Mouse (Mus musculus) CD8-positive naive resting alpha-beta T cell, adult 2 months (primary cell): ENCODE measurements at regions not wholly inside any gene's neighbourhood (a gene's known extent, or its start where the extent isn't known, plus 50 kb on each side); places are given as distances from the start of the nearest gene placed in this dataset.
"Not testable (repeated sequence)": the region's sequence is repeated elsewhere in the genome, so short reads cannot be mapped to it uniquely, and the experiment has no call there.

Experiments
- DNase-seq, 2 experiments: peaks; one replicate each; pipeline ENCODE4 v3.0.0; 2022; ENCODE audit warnings: low read depth in 2 of 2, low spot score in 2 of 2

DNA sequence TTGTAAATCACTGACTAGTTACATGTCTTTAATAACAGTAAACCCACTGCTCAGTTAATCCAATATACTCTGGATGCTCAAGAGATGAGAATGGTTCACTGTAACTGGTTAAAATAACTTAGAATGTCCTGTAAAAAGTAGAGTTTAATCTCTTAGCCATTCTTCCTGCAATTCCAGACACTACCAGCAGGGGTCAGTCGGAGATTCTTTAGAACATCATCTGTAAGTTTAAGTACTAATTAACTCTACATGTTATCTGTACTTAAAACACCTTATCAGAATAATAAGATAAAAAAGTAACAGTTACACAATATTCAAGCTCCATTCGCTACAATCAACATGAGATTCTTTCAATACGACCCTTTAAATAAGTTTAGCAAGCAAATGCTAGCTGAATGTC is 58.7 kb upstream of the Olig3 start:
- peak; percentile 37 to 62 for DNase-seq

DNA sequence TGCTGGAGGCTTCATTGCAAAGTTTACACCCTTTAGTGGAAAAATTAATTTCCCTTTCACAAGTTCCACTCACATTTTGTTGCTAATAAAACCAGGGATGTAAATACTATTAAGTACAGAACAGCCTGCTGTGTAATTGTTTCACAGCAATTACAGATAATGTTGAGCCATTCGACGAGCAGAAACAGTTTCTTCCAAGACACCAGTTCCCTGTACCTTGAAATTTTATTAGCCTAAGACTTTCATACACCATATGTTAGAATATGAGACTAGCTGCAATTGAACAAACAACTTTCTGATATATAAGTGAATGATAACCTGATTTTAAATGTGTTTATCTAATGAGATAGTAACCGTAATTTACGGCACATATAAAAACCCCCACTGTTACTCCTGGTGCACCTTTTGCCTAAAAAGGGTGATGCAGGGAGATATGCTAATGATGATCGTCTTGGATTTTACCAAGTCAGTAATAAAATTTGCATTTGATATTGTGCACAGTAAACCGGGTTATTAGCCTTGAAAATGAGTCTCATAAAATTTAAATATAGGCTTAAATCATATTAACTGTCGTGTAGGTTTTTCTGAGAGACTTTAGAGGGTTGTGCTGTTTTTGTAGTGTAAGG is 60.8 kb upstream of the Olig3 start:
- no peak for DNase-seq

DNA sequence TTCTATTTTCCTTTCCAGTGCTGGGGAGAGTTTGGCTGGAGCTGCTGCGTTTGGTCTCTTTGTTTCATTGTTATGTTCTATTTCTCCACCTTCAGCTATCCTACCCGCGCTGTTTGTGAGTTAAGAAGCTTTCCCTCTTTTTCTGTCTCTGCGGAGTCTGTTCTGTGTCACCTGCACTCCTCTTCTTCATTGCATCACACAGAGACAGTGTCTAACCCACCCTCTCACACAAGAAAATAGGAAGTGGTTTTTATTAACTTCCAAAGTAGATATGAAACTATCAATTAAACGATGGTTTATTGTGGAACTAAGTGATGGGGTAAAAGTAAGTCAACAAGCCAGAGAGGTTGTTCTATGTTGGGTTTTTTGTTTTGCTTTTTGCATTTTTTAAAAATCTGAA is 64.9 kb upstream of the Olig3 start:
- no peak for DNase-seq

DNA sequence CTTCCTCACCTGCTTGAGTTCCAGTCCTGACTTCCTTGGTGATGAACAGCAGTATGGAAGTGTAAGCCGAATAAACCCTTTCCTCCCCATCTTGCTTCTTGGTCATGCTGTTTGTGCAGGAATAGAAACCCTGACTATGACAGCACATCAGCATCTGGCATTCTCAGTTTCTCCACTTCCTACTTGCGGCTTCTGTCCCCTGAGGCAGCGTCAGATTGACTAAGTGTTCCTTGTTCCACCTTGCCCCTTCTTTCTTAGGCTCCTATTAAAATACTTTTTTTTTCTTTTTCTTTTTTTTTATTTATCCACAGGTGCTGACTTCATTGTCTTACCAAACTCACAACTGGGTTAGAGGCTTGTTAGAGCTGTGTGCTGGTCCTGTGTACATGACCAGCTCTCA is 65.3 kb upstream of the Olig3 start:
- not testable (repeated sequence) for DNase-seq

DNA sequence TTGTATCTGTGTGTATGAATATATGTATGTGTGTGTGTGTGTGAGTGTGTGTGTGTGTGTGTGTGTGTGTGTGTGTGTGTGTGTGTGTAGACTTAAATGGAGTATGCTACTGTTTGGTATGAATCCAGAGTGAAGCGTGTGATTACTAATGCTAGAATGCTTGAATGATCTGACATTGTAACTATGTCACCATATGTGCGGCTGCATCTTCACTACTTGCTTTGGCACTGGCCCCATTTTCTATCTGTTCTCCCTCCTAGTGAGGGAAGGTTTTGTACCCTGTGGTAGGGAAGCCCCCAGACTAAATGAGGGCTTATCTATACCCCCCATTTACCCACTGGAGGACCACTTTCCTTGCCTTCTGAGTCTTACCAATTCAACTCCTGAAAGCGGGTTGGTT is 74.2 kb upstream of the Olig3 start:
- DNase-seq = no peak

DNA sequence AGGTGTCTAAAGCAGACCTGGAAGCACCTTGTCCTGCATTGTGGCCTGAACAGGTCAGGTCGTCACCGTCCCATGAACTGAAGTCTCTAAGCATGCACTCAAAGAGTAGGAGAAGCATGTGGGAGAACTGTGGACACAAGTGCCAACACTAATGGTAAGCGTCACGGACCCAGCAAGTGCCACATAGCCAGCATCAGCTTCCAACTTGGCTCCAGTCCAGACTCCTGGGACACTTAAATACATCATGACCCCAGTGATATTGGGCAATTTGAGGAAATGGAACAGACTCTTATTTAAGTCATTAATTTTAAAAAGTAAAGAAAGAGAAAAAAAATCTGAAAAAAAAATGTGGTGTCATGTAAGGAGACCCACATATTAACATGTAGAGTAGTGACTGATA is 75.3 kb upstream of the Olig3 start:
- DNase-seq = no peak

DNA sequence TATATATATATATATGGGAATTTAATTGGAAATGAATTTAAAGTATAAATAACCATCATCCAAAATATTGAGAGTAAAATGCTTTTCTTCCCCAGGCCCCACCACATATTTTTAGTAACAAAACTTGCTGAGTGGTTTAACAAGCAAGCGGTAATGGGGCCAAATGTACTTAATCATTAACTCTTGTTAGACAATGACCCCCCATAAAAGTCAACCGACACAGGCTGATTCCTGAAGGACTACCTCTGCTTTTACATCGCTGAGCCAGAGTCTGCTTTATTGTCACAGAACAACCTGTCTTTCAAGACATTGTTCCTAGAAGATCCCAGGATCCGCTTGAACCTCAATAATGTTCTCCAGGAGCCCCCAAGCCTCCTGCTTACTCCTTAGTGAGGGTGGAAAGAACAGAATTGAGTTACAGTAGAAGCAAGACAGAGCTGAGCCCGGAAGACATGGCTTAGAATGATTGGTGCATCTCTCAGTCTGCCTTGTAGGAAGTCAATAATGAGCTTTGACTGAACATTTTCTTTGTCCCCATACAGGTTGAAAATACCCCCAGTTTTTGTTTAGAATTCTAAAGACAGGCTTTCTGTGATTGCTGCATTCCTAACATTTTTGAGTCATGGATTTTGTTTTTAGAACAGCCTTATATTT is 78.0 kb upstream of the Olig3 start:
- no peak for DNase-seq

DNA sequence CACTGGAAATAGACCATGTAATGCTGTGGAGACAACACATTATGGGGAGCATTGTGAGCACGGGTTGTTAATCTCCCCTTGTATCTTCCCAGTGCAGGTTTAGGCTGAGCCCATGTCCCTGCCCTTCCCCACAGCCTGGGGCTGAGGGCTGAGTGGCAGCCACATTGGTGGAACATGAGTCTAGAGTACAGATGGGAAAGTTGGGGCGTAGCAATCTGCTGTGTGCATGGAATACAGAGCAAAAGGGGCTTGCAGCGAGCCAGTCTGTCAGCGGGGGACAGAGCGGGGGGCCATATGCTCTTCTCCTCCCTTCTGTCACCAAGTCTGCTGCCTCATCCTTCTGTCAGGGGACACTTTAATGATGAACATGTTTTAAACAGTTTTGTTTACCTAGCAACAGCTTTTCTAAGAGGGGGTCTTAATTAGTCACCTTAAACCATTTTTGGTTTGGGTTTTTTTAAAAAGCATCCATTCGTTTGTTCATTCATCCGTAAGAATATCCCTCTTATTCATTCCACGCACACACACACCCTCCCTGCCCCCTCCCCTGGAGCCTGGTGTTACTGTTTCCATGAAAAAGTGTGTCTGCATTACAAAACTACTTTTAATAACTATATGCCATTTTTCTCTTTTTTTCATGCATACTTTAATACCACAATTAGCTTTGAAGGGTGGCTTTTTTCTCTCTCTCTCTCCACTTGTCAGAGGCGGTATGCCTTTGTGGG is 79.1 kb upstream of the Olig3 start:
- DNase-seq = no peak

DNA sequence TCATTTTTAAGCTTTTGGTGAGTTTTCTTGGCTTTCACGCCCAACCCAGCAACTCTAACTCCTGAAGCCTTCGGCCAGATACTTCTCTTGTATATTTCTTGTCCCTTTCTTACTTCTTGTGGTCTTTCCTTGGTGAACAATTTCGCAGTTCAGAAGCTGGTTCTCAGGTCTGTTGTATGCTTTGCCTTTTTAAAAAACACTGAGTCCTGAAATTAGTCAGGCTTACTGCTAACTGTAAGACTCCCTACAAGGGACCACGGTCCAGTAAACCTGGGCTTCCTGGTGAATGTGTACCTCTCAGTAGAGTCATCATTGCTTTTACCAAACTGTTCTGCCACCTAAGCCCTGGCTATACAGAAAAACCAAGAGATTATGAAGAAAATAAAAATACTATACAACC is 81.3 kb upstream of the Olig3 start:
- no peak for DNase-seq

DNA sequence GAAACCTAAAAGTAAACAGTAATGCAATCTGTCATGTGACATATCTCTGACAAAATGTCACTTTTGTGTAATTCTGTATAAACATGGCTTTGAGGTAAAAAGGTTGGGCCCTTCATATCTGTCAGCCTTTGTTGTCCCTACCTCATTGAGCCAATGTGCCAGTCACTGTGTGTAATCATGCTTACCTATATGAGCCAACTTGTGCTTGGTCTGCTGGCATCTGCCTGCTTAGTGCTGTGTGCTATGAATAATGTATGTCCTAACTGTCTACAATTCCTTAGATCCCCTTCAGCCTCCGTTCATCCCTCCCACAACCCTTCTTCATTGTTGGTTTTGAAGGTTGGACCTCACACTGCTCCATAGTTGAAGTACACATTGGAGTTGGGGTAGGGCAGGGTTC is 86.9 kb upstream of the Olig3 start:
- no peak for DNase-seq

DNA sequence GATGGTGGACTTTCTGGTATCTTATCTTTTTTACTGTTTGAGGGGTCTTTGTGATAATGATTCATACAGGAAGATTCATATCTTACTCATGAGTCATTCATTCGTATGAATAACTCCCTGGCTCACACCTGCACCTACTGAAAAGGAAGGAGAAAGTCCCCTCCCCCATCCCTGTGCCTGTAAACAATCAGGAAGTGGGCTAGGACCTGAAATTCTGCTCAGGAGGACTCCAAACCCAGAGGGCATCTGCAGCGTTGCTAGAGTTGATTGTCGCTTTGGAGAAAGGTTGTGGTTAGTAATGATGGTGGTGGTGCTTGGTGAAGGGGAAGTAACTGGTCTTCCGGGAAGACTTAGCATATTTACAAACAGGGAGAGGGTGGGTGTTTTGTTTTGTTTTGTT is 88.3 kb upstream of the Olig3 start:
- no peak for DNase-seq

DNA sequence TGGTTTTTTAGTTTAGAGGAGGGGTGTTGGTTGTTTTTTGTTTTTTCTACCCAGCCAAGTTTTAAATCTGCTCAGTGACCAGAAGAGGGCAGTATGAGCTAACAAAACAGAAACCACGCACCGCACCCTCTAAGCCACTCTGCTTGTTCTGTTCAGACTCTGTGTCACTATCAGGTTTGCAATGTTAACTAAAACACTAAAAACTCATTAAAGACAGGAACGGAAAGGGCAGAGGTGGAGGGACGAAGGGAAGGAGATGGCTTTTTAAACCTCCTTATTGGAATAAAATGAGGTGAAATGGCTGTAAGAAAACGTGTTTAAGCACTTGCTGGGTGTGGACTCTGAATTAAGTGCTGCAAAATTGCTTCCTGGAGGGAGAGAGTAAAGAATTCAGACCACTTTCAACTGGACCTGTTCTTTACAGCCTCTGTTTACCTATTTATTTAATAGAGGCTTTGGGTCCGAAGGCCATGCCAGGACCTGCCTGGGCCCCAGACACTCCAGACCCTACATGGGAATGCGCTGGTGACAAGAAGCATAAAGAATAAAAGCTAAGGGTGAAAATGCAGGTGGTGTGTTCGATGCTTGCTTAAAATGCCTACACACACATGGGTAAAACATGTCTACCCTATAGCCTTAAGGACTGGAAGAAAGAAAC is 116.1 kb upstream of the Olig3 start:
- peak; percentile 47 to 64 for DNase-seq

DNA sequence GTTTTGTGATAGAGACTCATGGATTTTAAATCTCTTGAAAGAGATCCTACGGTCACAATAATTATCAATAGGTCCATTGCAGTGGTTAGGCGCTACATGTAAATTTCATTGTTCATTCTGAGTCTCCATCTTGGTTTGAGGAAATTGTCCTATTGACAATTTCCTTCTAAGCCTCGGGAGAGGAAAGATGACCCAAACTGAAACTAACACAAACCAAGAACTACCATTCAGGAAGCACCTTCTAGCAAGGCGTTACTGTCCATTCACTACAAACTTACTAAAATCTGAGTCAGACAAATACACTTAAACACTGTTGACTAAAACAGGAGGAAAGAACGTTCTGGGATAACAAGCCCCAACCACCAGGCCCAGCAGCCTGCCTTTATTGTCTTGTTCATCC is 140.1 kb upstream of the Olig3 start:
- DNase-seq = no peak

DNA sequence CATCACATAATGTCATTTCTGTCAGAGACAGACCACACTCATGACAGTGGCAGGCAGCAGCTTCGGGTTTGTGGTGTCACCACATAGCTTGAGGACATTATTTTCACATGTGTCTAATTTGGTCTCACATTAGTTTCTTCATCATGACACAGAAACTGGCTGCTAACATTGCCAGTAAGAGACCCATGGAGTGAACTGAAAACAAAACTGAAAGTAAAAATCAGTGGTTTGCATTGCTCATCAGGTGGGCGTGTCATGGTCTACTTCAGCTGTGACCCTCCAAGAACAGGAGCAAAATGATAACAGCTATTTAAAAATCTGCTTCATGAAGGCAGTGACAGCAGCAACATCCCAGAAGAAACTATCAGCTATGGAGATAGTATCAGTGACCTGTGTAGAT is 146.6 kb upstream of the Olig3 start:
- peak in 1 of 2 experiments; percentile 28 for DNase-seq

DNA sequence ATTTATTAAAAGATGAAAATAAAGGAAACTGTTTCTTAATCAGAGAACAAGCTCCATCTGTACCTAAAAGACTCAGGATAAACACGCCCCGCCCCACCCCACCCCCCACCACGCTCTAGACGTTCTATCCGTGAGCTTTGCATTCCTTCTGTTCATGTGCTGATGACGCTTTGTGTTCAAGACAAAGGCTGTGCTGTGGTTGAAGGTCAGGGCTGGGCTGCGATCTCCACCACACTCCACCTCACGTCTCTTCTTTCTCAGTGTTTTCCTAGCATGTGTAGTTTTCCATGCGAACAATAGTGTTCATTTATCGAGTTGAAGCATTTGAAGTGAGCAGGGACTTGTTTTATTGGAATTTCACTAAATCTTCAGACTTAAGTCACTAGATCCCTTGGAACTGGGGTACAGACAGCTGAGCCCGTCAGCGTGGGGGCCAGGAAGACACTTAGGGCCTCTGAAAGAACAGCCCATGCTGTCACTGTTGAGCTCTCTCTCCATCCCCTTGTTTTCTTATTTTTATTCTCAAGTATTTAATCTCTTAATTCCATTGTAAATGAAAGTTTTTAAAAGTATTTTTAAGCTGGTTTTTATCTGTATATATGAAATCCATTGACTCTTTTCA is 148.1 kb upstream of the Olig3 start:
- no peak for DNase-seq

DNA sequence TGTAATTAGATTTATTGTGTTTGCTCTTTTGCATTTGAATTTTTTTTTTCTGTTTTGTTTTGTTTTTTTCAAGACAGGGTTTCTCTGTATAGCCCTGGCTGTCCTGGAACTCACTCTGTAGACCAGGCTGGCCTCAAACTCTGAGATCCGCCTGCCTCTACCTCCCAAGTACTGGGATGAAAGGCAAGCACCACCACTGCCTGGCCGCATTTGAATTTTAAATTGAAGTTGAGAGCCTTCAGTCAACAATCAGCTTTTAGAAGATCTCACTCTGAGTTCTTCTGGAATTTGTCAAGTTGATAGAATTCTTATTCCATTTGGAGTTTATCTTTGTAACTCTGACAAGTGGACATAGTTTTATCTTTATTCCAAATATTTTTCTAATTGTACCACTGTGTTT is 148.8 kb upstream of the Olig3 start:
- no peak for DNase-seq

DNA sequence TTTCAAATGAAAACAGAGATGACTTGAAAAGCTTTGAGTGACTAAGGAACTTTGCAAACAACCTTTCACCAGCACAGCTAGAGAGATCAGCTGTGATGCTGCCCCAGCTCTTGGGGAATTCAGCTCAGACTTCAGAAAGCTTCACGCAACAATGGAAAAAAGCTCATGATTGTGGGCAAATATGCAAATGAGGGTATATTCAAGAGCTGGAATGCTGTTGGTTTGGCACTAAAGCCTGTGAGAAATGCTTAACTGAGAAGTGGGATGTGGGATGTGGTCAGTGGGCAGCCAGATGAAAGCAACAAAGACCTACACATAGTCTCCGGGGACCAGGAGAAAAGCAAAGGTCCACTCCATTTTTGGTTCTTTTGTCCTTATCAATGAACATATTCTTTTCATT is 156.0 kb upstream of the Olig3 start:
- no peak for DNase-seq

DNA sequence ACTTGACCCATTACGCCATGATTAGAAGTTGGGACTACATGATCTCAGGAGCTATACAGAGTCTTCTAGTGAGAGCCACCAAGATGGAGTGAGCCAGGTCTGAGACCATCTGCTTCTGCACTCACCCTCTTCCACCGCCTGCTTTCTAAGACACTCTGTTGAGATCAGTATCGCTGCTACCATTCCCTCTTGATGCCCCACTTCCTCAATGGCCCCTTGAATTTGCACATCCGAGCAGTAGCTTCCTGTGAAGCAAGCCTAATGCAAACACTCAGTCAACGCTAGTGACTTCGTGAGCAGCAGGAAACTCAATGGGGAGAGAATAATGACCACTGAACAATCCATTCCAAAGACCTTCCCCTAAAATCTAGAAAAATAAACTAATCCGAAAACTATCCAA is 160.7 kb upstream of the Olig3 start:
- no peak for DNase-seq

DNA sequence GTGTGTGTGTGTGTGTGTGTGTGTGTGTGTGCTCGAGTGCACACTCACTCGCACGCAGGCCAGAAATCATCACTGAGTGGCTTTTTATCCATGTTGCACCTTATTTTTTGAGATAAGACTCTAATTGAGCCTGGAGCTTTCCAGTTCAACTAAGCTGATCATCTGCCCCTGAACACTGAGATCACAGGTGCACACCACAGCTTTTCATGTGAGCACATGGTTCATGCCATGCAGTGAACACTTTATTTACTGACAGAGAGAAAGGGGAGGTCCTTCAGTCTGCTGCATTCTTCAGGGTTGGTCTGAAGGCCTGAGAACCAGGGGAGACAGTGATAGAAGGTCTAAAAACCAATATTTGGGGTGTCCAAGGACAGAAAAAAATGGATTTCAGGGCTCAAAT is 161.7 kb upstream of the Olig3 start:
- DNase-seq = peak; percentile 55 to 57

DNA sequence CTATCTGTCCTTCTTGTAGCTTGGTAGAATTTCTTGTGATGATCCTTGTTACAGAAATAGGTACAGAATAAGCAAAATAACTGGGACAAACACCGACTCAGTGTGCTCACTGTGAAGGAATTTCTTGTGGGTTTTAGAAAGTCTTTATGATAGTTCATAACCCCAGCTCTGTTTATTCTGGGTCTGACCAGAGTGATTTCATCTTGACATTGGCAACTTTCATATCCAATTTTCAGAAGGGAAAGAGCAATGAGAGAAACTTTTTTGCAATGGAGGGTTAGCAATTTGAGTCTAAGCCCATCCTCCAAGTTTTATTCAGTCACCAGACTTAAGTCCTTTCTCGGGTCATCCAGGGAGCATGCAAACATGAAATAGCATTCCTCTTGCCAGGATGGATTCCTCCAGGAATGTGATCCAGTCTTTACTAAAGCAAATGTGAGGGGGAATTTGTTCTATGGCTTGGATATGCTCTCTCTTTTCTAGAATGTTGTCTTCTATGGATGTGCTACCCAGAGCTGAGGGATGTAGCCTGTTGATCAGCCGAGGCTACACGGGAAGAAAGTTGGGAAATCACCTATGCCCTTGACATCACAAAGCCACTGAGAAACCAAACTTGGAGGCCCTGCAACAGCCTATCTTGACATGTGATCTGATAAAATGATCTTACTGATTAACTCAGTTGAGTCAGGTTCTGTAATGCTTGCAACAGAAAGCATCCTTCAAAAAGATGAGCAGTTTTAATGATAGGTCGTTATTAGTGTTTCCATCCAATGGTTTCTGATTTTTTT is 163.2 kb upstream of the Olig3 start:
- no peak for DNase-seq

DNA sequence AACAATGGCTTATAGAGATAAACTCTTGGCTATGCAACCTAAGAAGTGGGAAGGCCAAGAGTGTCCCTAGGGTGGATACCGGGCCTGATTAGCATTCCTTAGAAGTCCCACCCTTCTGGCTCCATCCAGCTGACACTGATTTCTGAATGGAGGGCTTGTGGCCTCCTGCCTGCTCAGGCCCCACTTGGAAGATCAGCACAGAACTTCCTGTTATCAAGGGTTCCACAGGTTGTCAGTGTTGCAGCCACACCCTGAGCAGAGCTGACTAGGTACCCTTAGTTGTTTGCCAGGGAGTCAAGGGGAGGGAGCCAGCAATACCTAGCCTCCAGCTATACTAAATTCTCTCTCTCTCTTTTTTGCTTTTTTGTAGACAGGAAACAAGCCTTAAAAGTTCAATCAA is 164.1 kb upstream of the Olig3 start:
- peak; percentile 54 to 56 for DNase-seq
